Mouse (Mus musculus): ENCODE data around the gene Lhx8.

DNA sequence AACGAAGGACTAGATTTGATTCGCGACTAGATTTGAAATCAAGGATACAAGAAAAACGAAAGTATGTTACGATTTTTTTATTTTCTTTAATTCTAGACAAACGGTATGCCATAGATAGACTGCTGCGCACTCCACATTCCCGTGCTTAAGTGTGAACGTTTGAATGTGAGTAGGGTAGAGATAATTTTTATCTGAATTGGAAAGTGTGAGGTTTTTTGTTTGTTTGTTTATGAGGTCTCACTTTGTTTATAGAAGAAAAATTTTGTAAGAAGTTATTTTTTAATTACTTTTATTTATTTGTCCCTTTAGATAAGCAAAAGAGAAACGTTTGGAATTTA is 513 bp upstream of the Lhx8 start:
- TF ChIP-seq CTCF (IDR thresholded peaks at IDR 0.05; ENCODE audit: borderline replicate concordance, control insufficient read depth, extremely low read depth, insufficient read depth, low read length, poor library complexity): no peak
- TF ChIP-seq POLR2A (IDR thresholded peaks at IDR 0.05; ENCODE audit: control insufficient read depth, extremely low read depth, insufficient read depth, low read length, poor library complexity): no peak
